Mouse (Mus musculus): Measurements from ENCODE around the gene Dennd1a. TPM values are rescaled to one million over a fixed set of nuclear protein-coding genes. Genes with fewer than 3 reads are reported as not detected.

Dennd1a gene
- polyA plus RNA-seq, 1 experiment from 2014 or later = 14.4 TPM

DNA sequence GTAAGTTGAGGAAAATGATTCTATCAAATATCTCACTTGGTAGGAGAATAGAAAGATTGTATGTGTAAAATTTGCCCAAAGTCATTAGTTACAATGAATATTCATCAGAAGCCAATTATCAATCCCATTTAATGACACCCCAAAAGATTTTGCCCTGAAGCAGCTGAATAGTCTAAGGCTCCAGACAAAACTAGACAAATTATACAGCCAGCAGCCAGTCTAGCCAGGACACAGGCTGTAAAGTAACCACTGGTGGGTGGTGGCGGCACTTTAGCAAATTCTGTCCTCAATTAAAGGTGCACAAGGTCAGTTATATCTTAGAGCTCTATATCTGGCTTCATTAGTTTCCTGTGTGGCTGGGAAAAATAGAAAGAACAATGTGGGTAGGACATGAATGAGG is 280.0 kb downstream of the Dennd1a start:
- WGBS = 83% methylated on average over 1 of the region's 1 CpGs
- H3K4me3 ChIP-seq = no peak overlapping the region

GRCm38 (mm10) chr2:38003183-38003680 is 284.0 kb downstream of the Dennd1a start:
- ATAC-seq (ENCODE audit: low FRiP score) = no peak
- no peaks in the 10 kb centered on the region for H3K27me3 ChIP-seq
- H3K4me1 ChIP-seq (replicated peaks) = no peaks in the 10 kb centered on the region

More for the DNA sequence above, 280.0 kb downstream of the Dennd1a start:
- ATAC-seq (ENCODE audit: low FRiP score) = no peak
- Histone ChIP-seq H3K4me1 (replicated peaks) (no peaks in the 10 kb centered on the region), H3K36me3 (no peaks in the 10 kb centered on the region), H3K27ac (no peak overlapping the region), H3K4me2 (no peak overlapping the region), H3K9ac (no peak overlapping the region), H3K9me3 (no peaks in the 10 kb centered on the region), H3K27me3 (no peaks in the 10 kb centered on the region)

DNA sequence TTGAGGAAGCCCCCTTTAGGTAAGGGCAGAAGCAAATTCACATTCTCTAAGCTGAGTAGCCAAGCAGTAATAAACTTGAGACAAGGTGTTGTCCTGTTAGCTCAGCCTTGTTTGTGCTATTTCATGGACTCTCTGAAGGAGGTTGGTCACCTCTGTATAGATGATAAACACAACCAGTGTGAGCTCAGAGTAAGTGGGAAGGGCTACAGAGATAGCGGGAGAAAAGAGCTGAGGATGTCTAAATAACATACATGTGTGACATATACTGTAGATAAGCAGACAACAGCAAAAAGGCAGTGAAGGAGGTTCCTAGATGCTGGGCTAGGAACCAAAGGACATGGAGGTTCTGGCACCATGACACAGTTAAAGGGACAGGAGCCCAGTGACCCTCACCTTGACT is 286.2 kb downstream of the Dennd1a start:
- Histone ChIP-seq H3K27ac (no peak overlapping the region), H3K4me3 (no peak overlapping the region), H3K27me3 (no peaks in the 10 kb centered on the region), H3K9me3 (no peaks in the 10 kb centered on the region), H3K9ac (no peak overlapping the region), H3K36me3 (no peaks in the 10 kb centered on the region), H3K4me2 (no peak overlapping the region), H3K4me1 (replicated peaks) (no peaks in the 10 kb centered on the region; the same call in 1 of the 2 replicates)
- 95% methylated on average over 1 of the region's 1 CpGs for WGBS
- no peak for ATAC-seq (ENCODE audit: low FRiP score)

More at GRCm38 (mm10) chr2:38003183-38003680, 284.0 kb downstream of the Dennd1a start:
- Histone ChIP-seq H3K4me2 (no peak overlapping the region), H3K9ac (no peak overlapping the region), H3K4me3 (no peak overlapping the region), H3K9me3 (no peaks in the 10 kb centered on the region), H3K27ac (no peak overlapping the region), H3K36me3 (no peaks in the 10 kb centered on the region)
- WGBS = 81% methylated on average over 9 of the region's 9 CpGs

DNA sequence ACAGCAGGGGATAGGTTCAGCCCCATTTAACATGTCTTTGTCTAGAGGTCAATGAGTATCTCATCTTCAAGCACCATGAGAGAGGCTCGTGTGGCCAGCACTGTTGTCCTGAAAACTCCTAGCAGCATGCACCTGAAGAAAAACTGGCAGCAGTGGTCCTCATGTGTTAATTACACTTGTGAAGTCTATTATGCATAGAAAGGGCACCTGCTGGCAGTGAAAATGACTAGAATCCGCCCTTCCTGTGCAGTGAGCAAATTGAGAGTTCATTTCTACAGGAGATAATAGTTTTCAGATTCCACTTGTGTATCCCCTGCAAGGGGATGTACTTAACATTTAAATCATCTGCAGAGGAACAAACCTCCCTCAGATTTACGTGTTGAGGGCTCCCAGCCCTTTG is 289.2 kb downstream of the Dennd1a start:
- Histone ChIP-seq H3K9me3 (no peaks in the 10 kb centered on the region), H3K36me3 (no peaks in the 10 kb centered on the region), H3K9ac (no peak overlapping the region), H3K27me3 (no peaks in the 10 kb centered on the region), H3K4me3 (no peak overlapping the region), H3K4me1 (replicated peaks) (no peaks in the 10 kb centered on the region; the same call in 1 of the 2 replicates), H3K27ac (no peak overlapping the region), H3K4me2 (no peak overlapping the region)
- WGBS = 29% methylated on average over 3 of the region's 3 CpGs
- ATAC-seq (ENCODE audit: low FRiP score) = no peak

GRCm38 (mm10) chr2:37989091-37989490 is 298.1 kb downstream of the Dennd1a start:
- H3K4me3 ChIP-seq = no peak overlapping the region
- H3K27me3 ChIP-seq = no peaks in the 10 kb centered on the region
- no peak overlapping the region for H3K27ac ChIP-seq
- no peak for ATAC-seq (ENCODE audit: low FRiP score)
- no peak overlapping the region for H3K4me2 ChIP-seq
- H3K36me3 ChIP-seq = no peaks in the 10 kb centered on the region
- no peak overlapping the region for H3K9ac ChIP-seq
- no peaks in the 10 kb centered on the region for H3K9me3 ChIP-seq
- WGBS = 92% methylated on average over 3 of the region's 3 CpGs
- 0 out of 2 replicates have a peak, but pooled peaks cover 3% of the 10 kb centered on the region for H3K4me1 ChIP-seq (replicated peaks)

DNA sequence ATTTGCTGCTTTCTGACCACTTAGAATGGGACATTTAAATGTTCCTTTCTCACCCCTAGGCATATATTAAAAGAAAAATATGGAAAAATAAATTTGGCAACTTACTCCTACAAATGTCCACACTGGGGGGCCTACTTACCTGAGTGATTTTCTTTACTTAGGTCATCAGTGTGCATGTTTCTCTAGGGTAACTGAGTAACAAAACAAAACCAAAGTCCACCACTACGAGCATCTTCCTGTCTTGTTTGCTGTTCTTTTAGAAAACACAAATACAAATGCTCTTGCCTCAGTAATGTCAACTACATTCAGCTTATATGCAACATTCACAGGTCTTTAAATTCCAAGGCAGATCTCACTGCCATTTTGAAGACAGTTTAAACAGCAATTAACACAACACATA is 298.9 kb downstream of the Dennd1a start:
- Histone ChIP-seq H3K27ac (no peak overlapping the region), H3K27me3 (no peaks in the 10 kb centered on the region), H3K4me2 (no peak overlapping the region), H3K4me3 (no peak overlapping the region), H3K4me1 (replicated peaks) (0 out of 2 replicates have a peak, but pooled peaks cover 3% of the 10 kb centered on the region), H3K36me3 (no peaks in the 10 kb centered on the region), H3K9me3 (no peaks in the 10 kb centered on the region), H3K9ac (no peak overlapping the region)
- ATAC-seq (ENCODE audit: low FRiP score) = no peak
- whole genome bisulfite sequencing = 90% methylated on average over 1 of the region's 1 CpGs

DNA sequence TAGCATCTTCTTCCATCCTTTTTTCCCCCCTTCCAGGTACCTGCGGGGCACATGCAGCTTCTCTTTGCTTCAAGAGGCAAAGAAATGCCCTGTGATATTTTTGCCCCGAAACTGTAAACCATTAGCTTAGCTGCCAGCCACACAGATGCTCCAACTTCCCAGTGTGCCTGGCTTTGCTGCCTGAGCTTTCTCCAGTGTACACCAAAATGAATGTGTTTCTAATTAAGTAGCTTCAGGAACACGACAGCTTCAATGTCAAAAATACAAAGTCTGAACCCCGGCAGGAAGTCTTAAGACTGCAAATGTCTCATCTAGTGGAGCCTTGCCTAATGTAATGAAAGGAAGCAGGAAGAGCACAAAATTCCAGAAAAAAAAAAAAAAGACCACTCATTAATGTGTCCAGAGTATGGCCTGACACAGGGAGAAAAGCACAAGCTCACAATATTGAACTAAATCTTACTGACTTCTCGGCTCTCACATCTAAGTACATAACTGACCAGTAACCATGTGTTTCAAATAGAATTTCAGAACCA is 301.4 kb downstream of the Dennd1a start:
- Histone ChIP-seq H3K9me3 (no peaks in the 10 kb centered on the region), H3K27ac (no peak overlapping the region), H3K9ac (no peak overlapping the region), H3K4me1 (replicated peaks) (0 out of 2 replicates have a peak, but pooled peaks cover 9% of the 10 kb centered on the region), H3K27me3 (no peaks in the 10 kb centered on the region), H3K36me3 (no peaks in the 10 kb centered on the region), H3K4me2 (no peak overlapping the region), H3K4me3 (no peak overlapping the region)
- WGBS = 60% methylated on average over 5 of the region's 5 CpGs
- ATAC-seq (ENCODE audit: low FRiP score) = no peak

GRCm38 (mm10) chr2:37982714-37983113 is 304.5 kb downstream of the Dennd1a start:
- H3K27me3 ChIP-seq = no peaks in the 10 kb centered on the region
- no peak overlapping the region for H3K4me3 ChIP-seq
- no peaks in the 10 kb centered on the region for H3K36me3 ChIP-seq
- 0 out of 2 replicates have a peak, but pooled peaks cover 6% of the 10 kb centered on the region for H3K4me1 ChIP-seq (replicated peaks)
- no peaks in the 10 kb centered on the region for H3K9me3 ChIP-seq
- ATAC-seq (ENCODE audit: low FRiP score) = 0 out of 2 replicates have a peak, but pooled peaks have one; percentile 57
- H3K4me2 ChIP-seq = no peak overlapping the region
- H3K9ac ChIP-seq = no peak overlapping the region
- WGBS = 78% methylated on average over 1 of the region's 1 CpGs
- peak overlapping the region; percentile 52; the same call in 1 of the 2 replicates for H3K27ac ChIP-seq

DNA sequence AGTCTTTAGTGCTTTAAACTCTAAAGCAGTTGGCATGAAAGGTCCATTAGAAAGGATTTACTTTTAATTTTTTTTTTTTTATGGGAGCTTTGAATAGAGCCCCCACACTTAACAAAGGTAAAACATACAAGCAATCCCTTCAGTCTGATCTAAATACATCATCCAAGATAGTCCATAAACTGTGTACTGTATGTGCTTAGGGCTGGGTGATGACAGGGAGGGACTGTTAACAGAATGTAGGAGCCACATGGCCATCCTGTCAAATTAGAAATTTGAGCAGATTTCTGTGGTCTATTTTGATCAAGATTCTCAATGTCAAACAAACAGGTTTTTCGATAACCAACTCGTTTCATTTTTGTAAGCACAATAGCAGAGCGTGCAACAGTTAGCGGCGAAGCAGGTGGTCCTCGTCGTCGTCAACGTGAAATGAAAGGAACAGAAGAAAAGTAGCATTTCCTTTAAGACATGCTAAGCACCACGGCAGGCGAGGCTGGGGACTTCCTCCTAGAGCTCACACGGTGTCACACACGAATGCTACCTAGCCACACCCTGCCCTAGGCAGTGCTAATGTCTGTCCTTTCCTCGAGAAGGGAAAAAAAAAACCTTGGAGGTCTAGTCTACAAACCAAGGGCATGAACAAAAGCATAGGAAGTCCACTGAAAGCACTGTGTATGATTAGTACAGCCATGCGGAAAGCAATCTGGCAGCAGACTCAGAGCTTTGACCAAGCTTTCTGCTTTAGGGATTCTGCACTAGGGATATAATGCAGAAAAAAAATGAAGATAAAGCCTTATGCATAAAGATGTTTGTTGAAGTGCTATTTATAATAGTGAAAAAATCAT is 305.4 kb downstream of the Dennd1a start:
- ATAC-seq (ENCODE audit: low FRiP score) = no peak
- Histone ChIP-seq H3K9me3 (no peaks in the 10 kb centered on the region), H3K27me3 (no peaks in the 10 kb centered on the region), H3K4me3 (no peak overlapping the region), H3K4me1 (replicated peaks) (0 out of 2 replicates have a peak, but pooled peaks cover 6% of the 10 kb centered on the region), H3K36me3 (no peaks in the 10 kb centered on the region), H3K27ac (peak overlapping the region; percentile 27; the same call in 1 of the 2 replicates), H3K9ac (no peak overlapping the region), H3K4me2 (no peak overlapping the region)
- WGBS = 76% methylated on average over 15 of the region's 15 CpGs

DNA sequence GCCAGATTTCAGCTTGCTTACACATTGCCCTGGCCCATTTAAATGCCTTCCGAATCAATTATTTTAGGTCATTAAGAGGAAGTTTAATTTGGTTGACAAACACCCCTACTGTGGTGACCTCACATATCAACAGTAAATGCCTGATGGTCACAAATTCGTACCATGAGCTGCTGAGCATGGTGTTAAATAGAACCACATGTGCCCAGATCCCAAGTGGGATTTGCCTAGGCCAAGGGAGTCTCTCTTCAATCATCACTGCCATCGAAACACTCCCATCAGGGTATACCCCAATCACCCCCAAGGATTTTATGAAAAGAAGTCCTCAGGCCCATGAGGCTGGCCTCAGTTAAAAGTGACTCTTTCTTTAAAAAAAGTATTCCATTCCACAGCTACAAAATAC is 313.0 kb downstream of the Dennd1a start:
- Histone ChIP-seq H3K36me3 (no peaks in the 10 kb centered on the region), H3K9me3 (no peaks in the 10 kb centered on the region), H3K4me1 (replicated peaks) (peaks cover 9% of the 10 kb centered on the region), H3K27me3 (no peaks in the 10 kb centered on the region), H3K9ac (no peak overlapping the region), H3K4me2 (no peak overlapping the region), H3K4me3 (no peak overlapping the region), H3K27ac (no peak overlapping the region)
- WGBS = 73% methylated on average over 3 of the region's 3 CpGs
- no peak for ATAC-seq (ENCODE audit: low FRiP score)

GRCm38 (mm10) chr2:37972621-37973020 is 314.6 kb downstream of the Dennd1a start:
- Histone ChIP-seq H3K4me1 (replicated peaks) (peaks cover 9% of the 10 kb centered on the region), H3K36me3 (no peaks in the 10 kb centered on the region), H3K4me3 (no peak overlapping the region), H3K9me3 (no peaks in the 10 kb centered on the region), H3K9ac (no peak overlapping the region), H3K27ac (no peak overlapping the region), H3K27me3 (no peaks in the 10 kb centered on the region), H3K4me2 (no peak overlapping the region)
- no peak for ATAC-seq (ENCODE audit: low FRiP score)
- WGBS = 64% methylated on average over 6 of the region's 6 CpGs

- Histone ChIP-seq H3K27ac (no peak overlapping the region), H3K36me3 (no peaks in the 10 kb centered on the region), H3K4me1 (replicated peaks) (peaks cover 9% of the 10 kb centered on the region), H3K27me3 (no peaks in the 10 kb centered on the region), H3K4me3 (no peak overlapping the region), H3K4me2 (no peak overlapping the region), H3K9ac (no peak overlapping the region), H3K9me3 (no peaks in the 10 kb centered on the region)
- 95% methylated on average over 1 of the region's 1 CpGs for WGBS
- no peak for ATAC-seq (ENCODE audit: low FRiP score)
Observed at GRCm38 (mm10) chr2:37971726-37972125, 315.5 kb downstream of the Dennd1a start.
